Comparison of ENCODE assay signal across 20 mouse cellular contexts in genomic region chr1:72635221-72635620, GRCm38 (mm10).
"Had no signal": no experiment of that assay in that cellular context is flagged by ENCODE, and none has a peak within 500 bp of the region (broad histone marks: within the 10 kb centered on the region; RNA-seq: fewer than 3 reads in every experiment).

No protein-coding gene starts in this region.

- H3K4me3 ChIP-seq: kidney, embryonic 15.5 days; left cerebral cortex, adult 2 months; liver, embryonic 13.5 days; midbrain, embryonic 10.5 days; midbrain, embryonic 13.5 days; myocyte; neural tube, embryonic 12.5 days; neural tube, embryonic 15.5 days had no signal

- H3K9me3 ChIP-seq: kidney, embryonic 15.5 days; liver, embryonic 13.5 days; midbrain, embryonic 10.5 days; midbrain, embryonic 13.5 days; neural tube, embryonic 12.5 days; neural tube, embryonic 15.5 days had no signal

- H3K9ac ChIP-seq: kidney, embryonic 15.5 days; liver, embryonic 13.5 days; lung, embryonic 14.5 days; midbrain, embryonic 13.5 days; neural tube, embryonic 12.5 days; neural tube, embryonic 15.5 days had no signal

- H3K27me3 ChIP-seq: kidney, embryonic 15.5 days; liver, embryonic 13.5 days; midbrain, embryonic 13.5 days; neural tube, embryonic 12.5 days; neural tube, embryonic 15.5 days had no signal

- H3K4me1 ChIP-seq: kidney, embryonic 15.5 days; liver, embryonic 13.5 days; midbrain, embryonic 13.5 days; neural tube, embryonic 12.5 days; neural tube, embryonic 15.5 days had no signal

- H3K4me2 ChIP-seq: kidney, embryonic 15.5 days; liver, embryonic 13.5 days; lung, embryonic 14.5 days; midbrain, embryonic 13.5 days; neural tube, embryonic 12.5 days; neural tube, embryonic 15.5 days had no signal

- ATAC-seq: lung, postnatal 0 days; midbrain, embryonic 13.5 days; midbrain, embryonic 16.5 days had no signal

- DNase-seq: kidney, postnatal 10 days; kidney, postnatal 36 days; layer of hippocampus, postnatal 36 days; liver, embryonic 13.5 days; lung, embryonic 14.5 days; right cerebral cortex, adult 18-20 months; right cerebral cortex, postnatal 14 days; right cerebral cortex, postnatal 4 days; thymus, postnatal 25 days had no signal

- H3K27ac ChIP-seq: kidney, embryonic 15.5 days; left cerebral cortex, adult 2 months; liver, embryonic 13.5 days; macrophage; midbrain, embryonic 10.5 days; midbrain, embryonic 13.5 days; neural tube, embryonic 12.5 days; stomach, postnatal 0 days had no signal
